Mouse (Mus musculus): ENCODE data around the gene Lcn5. TPM values are rescaled to one million over a fixed set of nuclear protein-coding genes. Genes with fewer than 3 reads are reported as not detected.
A peak's percentile ranks its signal among the peaks of the same experiment; 100 is the strongest.

Gene Lcn5
- not detected in 2 replicates for total RNA-seq (2014; fragmentation: Nextera tagmentation)
- total RNA-seq (2017), result not detected in 2 replicates

GRCm38 (mm10) chr2:25657652-25658051, at the start of gene Lcn5:
Gene Lcn5 (plus strand): TSS chr2:25657952.
- no peak for ATAC-seq (replicated peaks; ENCODE audit: poor library complexity, severe bottlenecking)

- ATAC-seq (replicated peaks; ENCODE audit: poor library complexity, severe bottlenecking), result peak; percentile 26; the same call in 1 of the 2 replicates
Measured at GRCm38 (mm10) chr2:25608671-25609070, 49.1 kb upstream of the Lcn5 start.

- no peak for ATAC-seq (replicated peaks; ENCODE audit: poor library complexity, severe bottlenecking)
Measured at GRCm38 (mm10) chr2:25616398-25616797, 41.4 kb upstream of the Lcn5 start.

GRCm38 (mm10) chr2:25617578-25617977, 40.2 kb upstream of the Lcn5 start, which contains the start of gene Ccdc183:
Gene Ccdc183 (minus strand): TSS chr2:25617678.
- ATAC-seq (replicated peaks; ENCODE audit: poor library complexity, severe bottlenecking), result no peak

GRCm38 (mm10) chr2:25620386-25620785, 37.4 kb upstream of the Lcn5 start:
- no peak for ATAC-seq (replicated peaks; ENCODE audit: poor library complexity, severe bottlenecking)

- ATAC-seq (replicated peaks; ENCODE audit: poor library complexity, severe bottlenecking), result peak; percentile 17
Measured at GRCm38 (mm10) chr2:25620852-25621228, 36.9 kb upstream of the Lcn5 start.

- ATAC-seq (replicated peaks; ENCODE audit: poor library complexity, severe bottlenecking), result peak; percentile 89
Measured at GRCm38 (mm10) chr2:25621229-25622200, 36.2 kb upstream of the Lcn5 start, which contains the start of gene Tmem141. Gene Tmem141 (minus strand): TSS chr2:25622005.

- ATAC-seq (replicated peaks; ENCODE audit: poor library complexity, severe bottlenecking), result no peak
Measured at GRCm38 (mm10) chr2:25625986-25626385, 31.8 kb upstream of the Lcn5 start.

- ATAC-seq (replicated peaks; ENCODE audit: poor library complexity, severe bottlenecking), result no peak
Measured at GRCm38 (mm10) chr2:25627811-25628210, 29.9 kb upstream of the Lcn5 start, which contains the start of gene Fcna. Gene Fcna (minus strand): TSS chr2:25628030.

- no peak for ATAC-seq (replicated peaks; ENCODE audit: poor library complexity, severe bottlenecking)
Measured at GRCm38 (mm10) chr2:25628738-25629137, 29.0 kb upstream of the Lcn5 start.

- ATAC-seq (replicated peaks; ENCODE audit: poor library complexity, severe bottlenecking), result no peak
Measured at GRCm38 (mm10) chr2:25633616-25634015, 24.1 kb upstream of the Lcn5 start.

- no peak for ATAC-seq (replicated peaks; ENCODE audit: poor library complexity, severe bottlenecking)
Measured at GRCm38 (mm10) chr2:25634046-25634445, 23.7 kb upstream of the Lcn5 start.

GRCm38 (mm10) chr2:25639890-25640289, 17.9 kb upstream of the Lcn5 start:
- ATAC-seq (replicated peaks; ENCODE audit: poor library complexity, severe bottlenecking), result no peak

- ATAC-seq (replicated peaks; ENCODE audit: poor library complexity, severe bottlenecking), result no peak
Measured at GRCm38 (mm10) chr2:25652902-25653301, 4.8 kb upstream of the Lcn5 start, which contains the start of gene Lcn8. Gene Lcn8 (plus strand): TSS chr2:25653120.

GRCm38 (mm10) chr2:25654502-25654901, 3.2 kb upstream of the Lcn5 start:
- no peak for ATAC-seq (replicated peaks; ENCODE audit: poor library complexity, severe bottlenecking)

GRCm38 (mm10) chr2:25656691-25657090, 1.1 kb upstream of the Lcn5 start:
- no peak for ATAC-seq (replicated peaks; ENCODE audit: poor library complexity, severe bottlenecking)

- ATAC-seq (replicated peaks; ENCODE audit: poor library complexity, severe bottlenecking), result no peak
Measured at GRCm38 (mm10) chr2:25657246-25657645, 506 bp upstream of the Lcn5 start.

- no peak for ATAC-seq (replicated peaks; ENCODE audit: poor library complexity, severe bottlenecking)
Measured at GRCm38 (mm10) chr2:25660279-25660678, 2.5 kb downstream of the Lcn5 start.

- ATAC-seq (replicated peaks; ENCODE audit: poor library complexity, severe bottlenecking), result no peak
Measured at GRCm38 (mm10) chr2:25661245-25661970, 3.7 kb downstream of the Lcn5 start.

- 0 out of 2 replicates have a peak, but pooled peaks have one; percentile 27 for ATAC-seq (replicated peaks; ENCODE audit: poor library complexity, severe bottlenecking)
Measured at GRCm38 (mm10) chr2:25663511-25663910, 5.8 kb downstream of the Lcn5 start.

GRCm38 (mm10) chr2:25664125-25664524, 6.4 kb downstream of the Lcn5 start:
- ATAC-seq (replicated peaks; ENCODE audit: poor library complexity, severe bottlenecking), result no peak

All from granulocyte monocyte progenitor cell, adult 5-6 weeks (primary cell).